Mouse (Mus musculus) lung, postnatal 0 days (tissue): Measurements from ENCODE around the gene Calu.

Experiments
- CTCF ChIP-seq: IDR thresholded peaks from 2 replicates; pipeline ENCODE4 v1.5.1; 2016; ENCODE audit warnings: antibody characterized with exemption, mild to moderate bottlenecking
- EP300 ChIP-seq: IDR thresholded peaks from 2 replicates; pipeline ENCODE4 v1.6.1; 2016; ENCODE audit warnings: antibody characterized with exemption, mild to moderate bottlenecking, control low read depth

GRCm38 (mm10) chr6:29347665-29348370, at the start of gene Calu:
- no peak for TF ChIP-seq CTCF
- TF ChIP-seq EP300 = no peak
